Mouse (Mus musculus) retina, embryonic 14.5 days (tissue): ENCODE data around the gene Parp2.
"Not testable (repeated sequence)": the region's sequence is repeated elsewhere in the genome, so short reads cannot be mapped to it uniquely, and the experiment has no call there.

Experiments
- DNase-seq: peaks from one replicate; pipeline ENCODE4 v3.0.0-alpha.2; 2015; ENCODE audit warnings: low spot score

The Parp2 gene

DNA sequence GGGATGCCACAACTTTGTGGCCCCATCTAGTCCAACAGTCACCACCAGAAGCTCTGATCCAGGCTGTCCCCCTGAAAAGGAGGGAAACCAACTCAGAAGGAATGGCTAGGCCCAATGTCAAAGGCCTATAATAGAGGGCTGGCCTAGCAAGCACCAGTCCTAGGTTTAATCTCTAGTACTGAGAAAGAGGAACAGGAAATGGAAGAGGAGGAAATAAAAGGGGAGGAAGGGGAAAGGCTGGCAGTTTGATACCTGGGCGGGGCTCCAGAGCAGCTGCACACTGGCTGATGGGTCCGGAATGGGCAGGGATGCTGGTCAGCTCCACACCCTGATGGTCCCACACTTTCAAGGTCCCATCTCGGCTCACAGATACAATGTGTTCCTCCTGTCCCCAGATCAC lies 22.2 kb downstream of the Parp2 start:
- no peak for DNase-seq

DNA sequence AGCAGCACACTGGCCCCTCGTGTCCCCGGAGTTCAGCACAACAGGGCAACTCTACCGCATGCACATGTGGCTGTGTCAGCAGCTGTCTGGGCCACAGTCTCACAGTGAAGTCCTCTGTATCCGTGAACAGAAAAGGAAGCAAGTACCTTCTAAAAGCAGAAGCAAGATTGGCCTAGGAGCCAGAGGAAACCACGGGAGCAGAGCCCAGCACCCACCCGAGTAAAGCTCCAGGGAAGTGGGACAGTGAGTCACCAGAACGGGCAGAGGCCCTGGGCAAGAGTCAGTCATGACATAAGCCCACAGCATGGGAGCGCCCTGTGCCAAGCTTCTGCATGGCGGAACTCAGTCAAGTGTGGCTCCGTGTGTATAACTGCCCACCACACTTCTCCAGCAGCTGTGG lies 26.3 kb downstream of the Parp2 start:
- no peak for DNase-seq

DNA sequence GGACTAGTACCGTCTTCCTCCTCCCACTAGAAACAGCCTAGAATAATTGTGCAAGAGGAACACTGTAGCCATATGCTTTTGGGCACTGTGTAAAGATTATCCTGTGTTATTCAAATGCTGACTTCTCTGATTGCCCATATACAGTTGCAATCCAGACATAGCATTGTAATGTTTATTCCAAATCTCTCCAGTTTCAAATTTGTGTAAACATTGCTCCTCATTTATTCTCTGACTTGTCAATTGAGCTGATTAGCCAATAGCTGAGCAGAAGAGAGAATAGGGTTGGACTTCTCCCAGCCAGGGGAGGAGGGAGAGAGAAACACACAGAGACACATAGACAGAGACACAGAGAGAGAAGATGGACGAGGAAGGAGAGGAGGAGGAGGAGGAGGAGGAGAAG lies 26.8 kb downstream of the Parp2 start:
- DNase-seq = no peak

DNA sequence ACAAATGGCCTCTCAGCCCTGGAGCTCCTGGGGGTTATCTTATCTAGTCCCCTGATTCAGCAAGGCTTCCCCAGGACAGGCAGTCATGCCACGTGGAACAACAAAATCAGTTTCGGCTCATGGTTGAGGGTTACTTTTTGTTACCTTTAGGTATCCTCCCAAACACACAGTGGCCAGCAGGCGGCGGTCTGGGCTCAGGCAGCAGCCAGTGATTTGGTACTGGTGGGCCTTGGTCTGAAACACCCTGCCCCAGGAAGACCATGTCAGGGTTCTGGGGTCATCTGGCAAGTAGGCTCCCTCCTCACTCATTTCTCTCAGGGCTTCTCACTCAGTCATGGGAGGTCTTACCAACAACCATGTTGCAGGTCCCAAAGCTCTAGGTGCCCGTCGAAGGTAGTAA lies 29.6 kb downstream of the Parp2 start:
- DNase-seq = peak; percentile 37

- no peak for DNase-seq
Observed at GRCm38 (mm10) chr14:50855788-50856187, 48.1 kb downstream of the Parp2 start.

DNA sequence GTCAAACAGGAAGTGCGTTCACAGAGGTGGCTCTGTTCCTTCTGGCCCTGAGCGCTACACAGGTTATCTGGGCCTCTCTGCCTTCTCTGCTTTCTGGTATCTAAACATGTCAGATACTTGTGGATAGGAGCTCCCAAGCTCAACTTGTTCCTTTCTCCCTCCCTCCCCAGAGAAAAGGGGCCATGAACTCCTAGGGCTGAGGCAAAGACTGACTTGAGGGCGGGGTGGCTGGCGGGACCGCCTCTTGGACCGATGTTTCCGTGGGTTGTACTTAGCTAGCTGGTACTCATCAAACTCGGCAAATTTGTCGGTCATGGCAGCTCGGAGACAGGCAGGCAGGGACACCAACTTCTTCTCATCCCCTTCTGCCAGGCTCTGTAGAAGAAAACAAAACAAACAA lies 55.0 kb downstream of the Parp2 start:
- no peak for DNase-seq

- DNase-seq = not testable (repeated sequence)
Observed at GRCm38 (mm10) chr14:50865005-50865404, 57.4 kb downstream of the Parp2 start.

- DNase-seq = no peak
Observed at GRCm38 (mm10) chr14:50866966-50867365, 59.3 kb downstream of the Parp2 start.

DNA sequence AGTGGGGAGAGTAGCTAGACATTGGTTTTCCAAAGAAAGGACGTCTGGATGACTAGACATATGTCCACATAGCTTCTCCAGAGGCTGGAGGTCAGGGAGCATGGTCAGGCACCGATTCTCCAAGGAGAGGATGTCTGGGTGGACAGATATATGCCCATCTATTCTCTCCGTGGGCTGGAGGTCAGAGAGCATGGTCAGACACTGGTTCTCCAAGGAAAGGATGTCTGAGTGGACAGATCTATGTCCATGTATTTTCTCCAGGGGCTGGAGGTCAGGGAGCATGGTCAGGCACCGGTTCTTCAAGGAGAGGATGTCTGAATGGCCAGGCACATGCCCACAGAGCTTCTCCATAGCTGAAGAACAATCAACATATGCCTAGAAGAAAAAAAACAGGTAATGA lies 60.6 kb downstream of the Parp2 start:
- DNase-seq = no peak

DNA sequence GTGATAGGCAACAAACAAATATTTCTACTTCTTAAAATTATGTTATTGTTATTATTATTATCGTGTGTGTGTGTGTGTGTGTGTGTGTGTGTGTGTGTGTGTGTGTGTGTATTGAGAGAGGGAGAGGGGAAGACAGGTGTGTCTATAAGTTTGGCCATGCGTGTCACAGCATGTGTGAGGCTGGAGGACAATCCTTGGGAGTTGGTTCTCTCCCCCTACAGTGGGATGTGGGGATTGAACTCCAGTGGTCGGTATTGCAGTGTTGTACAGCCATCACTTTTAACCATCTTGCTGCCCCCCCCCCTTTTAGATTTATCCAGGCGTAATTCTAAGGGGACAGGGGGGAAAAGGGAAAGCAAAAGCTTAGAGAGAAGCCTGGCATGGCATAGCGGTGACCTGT lies 61.0 kb downstream of the Parp2 start:
- DNase-seq = no peak

GRCm38 (mm10) chr14:50869889-50870804 lies 62.5 kb downstream of the Parp2 start, which contains the start of gene Tep1:
Gene Tep1 (minus strand): TSS chr14:50870560.
- DNase-seq = peak; percentile 78

GRCm38 (mm10) chr14:50870805-50871143 lies 63.1 kb downstream of the Parp2 start:
- no peak for DNase-seq
